In genomic region chr1:63994248-63995136, GRCm38 (mm10) we compare ENCODE assay signal across 9 mouse cellular contexts.
DNase-seq lines count a peak whose midpoint lies in the region; ATAC-seq and TF ChIP-seq lines count a peak whose summit lies in the region.
"Had no signal": no experiment of that assay in that cellular context is flagged by ENCODE, and none has a peak within 500 bp of the region (broad histone marks: within the 10 kb centered on the region; RNA-seq: fewer than 3 reads in every experiment).

No protein-coding gene starts in this region.

- TF ChIP-seq CTCF in lung, adult 2 months (IDR thresholded peaks at IDR 0.05; ENCODE audit: insufficient read depth, low read length): no peak
- TF ChIP-seq CTCF in thymus, adult 2 months (IDR thresholded peaks at IDR 0.05; ENCODE audit: borderline replicate concordance, control insufficient read depth, extremely low read depth, insufficient read depth, low read length, poor library complexity): no peak

- 43% methylated on average over 19 of the region's 19 CpGs for WGBS in lung, adult 2 months
- 5% methylated on average over 19 of the region's 19 CpGs for WGBS in forebrain, embryonic 12.5 days
- WGBS in hindbrain, embryonic 12.5 days: 12% methylated on average over 19 of the region's 19 CpGs
- WGBS in midbrain, embryonic 15.5 days: 16% methylated on average over 19 of the region's 19 CpGs
- 65% methylated on average over 19 of the region's 19 CpGs for WGBS in thymus, adult 2 months

- TF ChIP-seq POLR2A in lung, adult 2 months (IDR thresholded peaks at IDR 0.05; ENCODE audit: borderline replicate concordance, extremely low read depth, low read depth, low read length): no peak
- no peak for TF ChIP-seq POLR2A in thymus, adult 2 months (IDR thresholded peaks at IDR 0.05; ENCODE audit: control insufficient read depth, extremely low read depth, insufficient read depth, low read length, poor library complexity)

- no peaks in the 10 kb centered on the region for H3K9me3 ChIP-seq in forebrain, embryonic 12.5 days
- no peaks in the 10 kb centered on the region for H3K9me3 ChIP-seq in hindbrain, embryonic 12.5 days (replicated peaks)
- no peaks in the 10 kb centered on the region for H3K9me3 ChIP-seq in midbrain, embryonic 15.5 days
- H3K9me3 ChIP-seq: megakaryocyte, embryonic 14.5 days had no signal

- DNase-seq in lung, adult 18-20 months: peak; percentile 10 to 32
- no peak for DNase-seq in lung, adult 2 months
- peak; percentile 23 to 39 for DNase-seq in layer of hippocampus, postnatal 36 days
- DNase-seq in thymus, adult 2 months: no peak

- H3K9ac ChIP-seq in forebrain, embryonic 12.5 days: no peak overlapping the region
- peak overlapping the region; percentile 29; the same call in 1 of the 2 replicates for H3K9ac ChIP-seq in hindbrain, embryonic 12.5 days
- no peak overlapping the region; the same call in 1 of the 2 replicates for H3K9ac ChIP-seq in midbrain, embryonic 15.5 days

- no peaks in the 10 kb centered on the region; the same call in 1 of the 2 replicates for H3K4me1 ChIP-seq in lung, adult 2 months (ENCODE audit: control insufficient read depth, insufficient read depth, low read length)
- H3K4me1 ChIP-seq in forebrain, embryonic 12.5 days: peaks cover 31% of the 10 kb centered on the region
- peaks cover 28% of the 10 kb centered on the region for H3K4me1 ChIP-seq in hindbrain, embryonic 12.5 days
- peaks cover 27% of the 10 kb centered on the region for H3K4me1 ChIP-seq in midbrain, embryonic 15.5 days
- peaks cover 13% of the 10 kb centered on the region for H3K4me1 ChIP-seq in thymus, adult 2 months (replicated peaks; ENCODE audit: control insufficient read depth, insufficient read depth, low read length)

- ATAC-seq in forebrain, embryonic 12.5 days (ENCODE audit: low FRiP score): peak; percentile 91
- peak; percentile 90 for ATAC-seq in hindbrain, embryonic 12.5 days (ENCODE audit: low FRiP score)
- ATAC-seq in midbrain, embryonic 15.5 days (replicated peaks): peak; percentile 77
- ATAC-seq in granulocyte monocyte progenitor cell, adult 5-6 weeks (replicated peaks; ENCODE audit: poor library complexity, severe bottlenecking): no peak

- no peak overlapping the region for H3K4me3 ChIP-seq in lung, adult 2 months (replicated peaks; ENCODE audit: extremely low read depth, low read depth, low read length)
- H3K4me3 ChIP-seq in forebrain, embryonic 12.5 days (replicated peaks): no peak overlapping the region
- H3K4me3 ChIP-seq in hindbrain, embryonic 12.5 days: no peak overlapping the region
- H3K4me3 ChIP-seq in midbrain, embryonic 15.5 days: no peak overlapping the region
- H3K4me3 ChIP-seq in thymus, adult 2 months (ENCODE audit: control insufficient read depth, insufficient read depth, low read length): no peak overlapping the region
- H3K4me3 ChIP-seq: megakaryocyte, embryonic 14.5 days had no signal

- H3K36me3 ChIP-seq in forebrain, embryonic 12.5 days (replicated peaks): no peaks in the 10 kb centered on the region
- no peaks in the 10 kb centered on the region for H3K36me3 ChIP-seq in hindbrain, embryonic 12.5 days
- no peaks in the 10 kb centered on the region for H3K36me3 ChIP-seq in midbrain, embryonic 15.5 days (replicated peaks)
- H3K36me3 ChIP-seq in thymus, adult 2 months (ENCODE audit: control insufficient read depth, insufficient read depth, low read length): no peaks in the 10 kb centered on the region

- no peaks in the 10 kb centered on the region for H3K27me3 ChIP-seq in forebrain, embryonic 12.5 days
- no peaks in the 10 kb centered on the region for H3K27me3 ChIP-seq in hindbrain, embryonic 12.5 days
- H3K27me3 ChIP-seq in midbrain, embryonic 15.5 days (replicated peaks): no peaks in the 10 kb centered on the region
- H3K27me3 ChIP-seq in thymus, adult 2 months (ENCODE audit: control insufficient read depth, insufficient read depth, low read length): no peaks in the 10 kb centered on the region

- H3K4me2 ChIP-seq in forebrain, embryonic 12.5 days: peak overlapping the region; percentile 35
- peak overlapping the region; percentile 38 for H3K4me2 ChIP-seq in hindbrain, embryonic 12.5 days (replicated peaks)
- peak overlapping the region; percentile 30 for H3K4me2 ChIP-seq in midbrain, embryonic 15.5 days

- peak overlapping the region; percentile 87 for H3K27ac ChIP-seq in forebrain, embryonic 12.5 days
- peak overlapping the region; percentile 78 for H3K27ac ChIP-seq in hindbrain, embryonic 12.5 days
- H3K27ac ChIP-seq in midbrain, embryonic 15.5 days: peak overlapping the region; percentile 45; the same call in 1 of the 2 replicates
- no peak overlapping the region for H3K27ac ChIP-seq in thymus, adult 2 months (ENCODE audit: control insufficient read depth, insufficient read depth, low read length)

Comparison
In these comparisons a context has a peak if more than half of its experiments do, and no peak if none do; other contexts are left out.
1. DNase-seq: peak in lung, adult 18-20 months (2 of 2) and layer of hippocampus, postnatal 36 days (2 of 2); none in lung, adult 2 months (single experiment) and thymus, adult 2 months (single experiment).
2. Peak in every context shown above with its lines, with median percentiles within 50 percentile points of each other: H3K4me2 ChIP-seq.